In genomic region chr16:20227504-20227903, GRCm38 (mm10) we compare ENCODE assay signal across 13 mouse cellular contexts. TPM values are rescaled to one million over a fixed set of nuclear protein-coding genes. Genes with fewer than 3 reads are reported as not detected.
DNase-seq lines count a peak whose midpoint lies in the region; ATAC-seq and TF ChIP-seq lines count a peak whose summit lies in the region.
"Had no signal": no experiment of that assay in that cellular context is flagged by ENCODE, and none has a peak within 500 bp of the region (broad histone marks: within the 10 kb centered on the region; RNA-seq: fewer than 3 reads in every experiment).

No protein-coding gene starts in this region.

- peak; percentile 59 for TF ChIP-seq CTCF in intestine, postnatal 0 days (IDR thresholded peaks at IDR 0.05; ENCODE audit: low read depth)
- TF ChIP-seq CTCF in ES-Bruce4 (IDR thresholded peaks at IDR 0.05; ENCODE audit: low read depth, low read length), result peak; percentile 12

- no peaks in the 10 kb centered on the region for H3K9me3 ChIP-seq in intestine, postnatal 0 days (ENCODE audit: control insufficient read depth)
- H3K9me3 ChIP-seq in intestine, embryonic 15.5 days, result no peaks in the 10 kb centered on the region
- no peaks in the 10 kb centered on the region; the same call in 1 of the 2 replicates for H3K9me3 ChIP-seq in ES-Bruce4 (replicated peaks; ENCODE audit: control insufficient read depth, insufficient read depth, low read length, poor library complexity, severe bottlenecking)
- H3K9me3 ChIP-seq in heart, embryonic 15.5 days (replicated peaks), result no peaks in the 10 kb centered on the region
- H3K9me3 ChIP-seq: kidney, embryonic 15.5 days; midbrain, embryonic 10.5 days had no signal

- no peak overlapping the region for H3K4me3 ChIP-seq in intestine, postnatal 0 days (ENCODE audit: low read depth, low read length)
- H3K4me3 ChIP-seq in intestine, embryonic 15.5 days (replicated peaks), result no peak overlapping the region
- no peak overlapping the region for H3K4me3 ChIP-seq in ES-Bruce4 (ENCODE audit: low read depth, low read length)
- H3K4me3 ChIP-seq in heart, embryonic 15.5 days, result no peak overlapping the region
- H3K4me3 ChIP-seq: erythroblast, embryonic 14.5 days; kidney, embryonic 15.5 days; midbrain, embryonic 10.5 days had no signal

- no peak overlapping the region for H3K27ac ChIP-seq in intestine, postnatal 0 days (ENCODE audit: low read depth, low read length)
- no peak overlapping the region for H3K27ac ChIP-seq in intestine, embryonic 15.5 days
- H3K27ac ChIP-seq in ES-Bruce4 (ENCODE audit: insufficient read depth, low read length), result no peak overlapping the region
- no peak overlapping the region for H3K27ac ChIP-seq in heart, embryonic 15.5 days
- H3K27ac ChIP-seq: hindbrain, embryonic 14.5 days; kidney, embryonic 15.5 days; midbrain, embryonic 10.5 days had no signal

- no peak for TF ChIP-seq POLR2A in ES-Bruce4 (IDR thresholded peaks at IDR 0.05; ENCODE audit: insufficient read depth, low read length)

- no peaks in the 10 kb centered on the region for H3K27me3 ChIP-seq in intestine, postnatal 0 days (replicated peaks; ENCODE audit: control insufficient read depth, insufficient read depth, low read length)
- no peaks in the 10 kb centered on the region for H3K27me3 ChIP-seq in intestine, embryonic 15.5 days (replicated peaks)
- H3K27me3 ChIP-seq in ES-Bruce4 (ENCODE audit: control insufficient read depth, insufficient read depth, low read length, poor library complexity, severe bottlenecking), result no peaks in the 10 kb centered on the region
- no peaks in the 10 kb centered on the region for H3K27me3 ChIP-seq in heart, embryonic 15.5 days
- H3K27me3 ChIP-seq: kidney, embryonic 15.5 days had no signal

- peaks cover 66% of the 10 kb centered on the region for H3K36me3 ChIP-seq in intestine, postnatal 0 days (ENCODE audit: control insufficient read depth, insufficient read depth)
- peaks cover 47% of the 10 kb centered on the region for H3K36me3 ChIP-seq in intestine, embryonic 15.5 days
- peaks cover 42% of the 10 kb centered on the region for H3K36me3 ChIP-seq in ES-Bruce4 (ENCODE audit: control insufficient read depth, insufficient read depth, low read length, poor library complexity, severe bottlenecking)
- peaks cover 74% of the 10 kb centered on the region for H3K36me3 ChIP-seq in heart, embryonic 15.5 days

- H3K9ac ChIP-seq in intestine, postnatal 0 days (ENCODE audit: low read depth, low read length), result no peak overlapping the region
- no peak overlapping the region for H3K9ac ChIP-seq in intestine, embryonic 15.5 days
- no peak overlapping the region for H3K9ac ChIP-seq in ES-Bruce4 (ENCODE audit: low read depth, poor library complexity, severe bottlenecking)
- H3K9ac ChIP-seq in heart, embryonic 15.5 days, result no peak overlapping the region
- H3K9ac ChIP-seq: hindbrain, embryonic 14.5 days; kidney, embryonic 15.5 days had no signal

- H3K4me2 ChIP-seq in intestine, postnatal 0 days (replicated peaks; ENCODE audit: low read depth), result no peak overlapping the region
- no peak overlapping the region for H3K4me2 ChIP-seq in intestine, embryonic 15.5 days (replicated peaks)
- H3K4me2 ChIP-seq in heart, embryonic 15.5 days, result no peak overlapping the region
- H3K4me2 ChIP-seq: hindbrain, embryonic 14.5 days; kidney, embryonic 15.5 days had no signal

- H3K4me1 ChIP-seq in intestine, postnatal 0 days (replicated peaks; ENCODE audit: control insufficient read depth, insufficient read depth, low read length), result no peaks in the 10 kb centered on the region
- H3K4me1 ChIP-seq in intestine, embryonic 15.5 days (replicated peaks), result no peaks in the 10 kb centered on the region
- no peaks in the 10 kb centered on the region for H3K4me1 ChIP-seq in ES-Bruce4 (ENCODE audit: control insufficient read depth, insufficient read depth, low read length)
- H3K4me1 ChIP-seq in heart, embryonic 15.5 days (replicated peaks), result peaks cover 7% of the 10 kb centered on the region; the same call in 1 of the 2 replicates
- H3K4me1 ChIP-seq: kidney, embryonic 15.5 days; midbrain, embryonic 10.5 days had no signal

- ATAC-seq in intestine, postnatal 0 days, result no peak
- no peak for ATAC-seq in intestine, embryonic 15.5 days
- peak; percentile 62 for ATAC-seq in heart, embryonic 15.5 days (replicated peaks; ENCODE audit: insufficient number of reproducible peaks, insufficient read depth, low FRiP score, low read depth)

- WGBS in intestine, postnatal 0 days, result 70% methylated on average over 6 of the region's 6 CpGs
- WGBS in intestine, embryonic 15.5 days, result 67% methylated on average over 6 of the region's 6 CpGs
- WGBS in heart, embryonic 15.5 days, result 27% methylated on average over 6 of the region's 6 CpGs

- peak; percentile 51 for DNase-seq in R1 (ENCODE audit: low read depth, low spot score)
- DNase-seq in left cerebral cortex, adult 9 months (ENCODE audit: low spot score in 2 of 2), result no peak
- no peak for DNase-seq in adipocyte (ENCODE audit: low spot score)
- DNase-seq: cerebellum, adult 2 months; embryo, embryonic 11 days had no signal

- no peak for TF ChIP-seq EP300 in ES-Bruce4 (IDR thresholded peaks at IDR 0.05; ENCODE audit: insufficient read depth, low read depth, low read length)

RNA-seq across cellular contexts. Expression of gene Map6d1, which starts 13.7 kb away (rescaled TPM):
- polyA plus RNA-seq in intestine, postnatal 0 days (2015; fragmentation: Nextera tagmentation; extraction: Ambion mirVana), result 0.09 and 0.10 TPM in 2 replicates
- 0.49 and 0.60 TPM in 2 replicates for polyA plus RNA-seq in intestine, embryonic 15.5 days (2015; fragmentation: Nextera tagmentation; extraction: Ambion mirVana)
- 0.94 and 1.0 TPM in 2 replicates for polyA plus RNA-seq in ES-Bruce4 (2011; ENCODE audit: insufficient read depth, insufficient read length, low read depth, missing spikeins)
- polyA plus RNA-seq in heart, embryonic 15.5 days (2015; fragmentation: Nextera tagmentation; extraction: Ambion mirVana), result 0.38 and 0.57 TPM in 2 replicates
